9 mouse cellular contexts compared by ENCODE assay signal in genomic region chr11:121808204-121808852, GRCm38 (mm10). TPM values are rescaled to one million over a fixed set of nuclear protein-coding genes. Genes with fewer than 3 reads are reported as not detected.
A peak's percentile ranks its signal among the peaks of the same experiment; 100 is the strongest.
DNase-seq lines count a peak whose midpoint lies in the region; ATAC-seq and TF ChIP-seq lines count a peak whose summit lies in the region.
"Had no signal": no experiment of that assay in that cellular context is flagged by ENCODE, and none has a peak within 500 bp of the region (broad histone marks: within the 10 kb centered on the region; RNA-seq: fewer than 3 reads in every experiment).

No protein-coding gene starts in this region.

- TF ChIP-seq POLR2A in heart, adult 2 months (IDR thresholded peaks at IDR 0.05; ENCODE audit: insufficient read depth, low read depth, low read length) = no peak

- H3K36me3 ChIP-seq in embryonic facial prominence, embryonic 10.5 days (replicated peaks) = no peaks in the 10 kb centered on the region
- H3K36me3 ChIP-seq in heart, adult 2 months (ENCODE audit: control insufficient read depth, insufficient read depth, low read length) = no peaks in the 10 kb centered on the region
- H3K36me3 ChIP-seq in limb, embryonic 12.5 days = no peaks in the 10 kb centered on the region
- no peaks in the 10 kb centered on the region for H3K36me3 ChIP-seq in stomach, embryonic 16.5 days (ENCODE audit: control insufficient read depth, insufficient read depth, low read length)
- H3K36me3 ChIP-seq: embryonic facial prominence, embryonic 15.5 days had no signal

- no peaks in the 10 kb centered on the region for H3K27me3 ChIP-seq in embryonic facial prominence, embryonic 10.5 days (replicated peaks; ENCODE audit: low read depth, poor library complexity, severe bottlenecking)
- H3K27me3 ChIP-seq in heart, adult 2 months (ENCODE audit: control insufficient read depth, insufficient read depth, low read length) = no peaks in the 10 kb centered on the region
- no peaks in the 10 kb centered on the region; the same call in 1 of the 2 replicates for H3K27me3 ChIP-seq in limb, embryonic 12.5 days
- H3K27me3 ChIP-seq in stomach, embryonic 16.5 days (ENCODE audit: control insufficient read depth, insufficient read depth, low read length) = no peaks in the 10 kb centered on the region
- H3K27me3 ChIP-seq: embryonic facial prominence, embryonic 15.5 days had no signal

- peak; percentile 78; the same call in 1 of the 2 replicates for TF ChIP-seq EP300 in heart, adult 2 months (IDR thresholded peaks at IDR 0.05; ENCODE audit: insufficient read depth, low read depth, low read length)

- H3K27ac ChIP-seq in embryonic facial prominence, embryonic 10.5 days (replicated peaks) = no peak overlapping the region
- H3K27ac ChIP-seq in heart, adult 2 months = no peak overlapping the region
- H3K27ac ChIP-seq in limb, embryonic 12.5 days = no peak overlapping the region
- H3K27ac ChIP-seq in stomach, embryonic 16.5 days (ENCODE audit: low read length) = no peak overlapping the region
- H3K27ac ChIP-seq: embryonic facial prominence, embryonic 15.5 days had no signal

- no peaks in the 10 kb centered on the region for H3K79me2 ChIP-seq in heart, adult 2 months (replicated peaks; ENCODE audit: control insufficient read depth, insufficient read depth, low read length)

- H3K4me1 ChIP-seq in embryonic facial prominence, embryonic 10.5 days = peaks cover 4% of the 10 kb centered on the region; the same call in 1 of the 2 replicates
- H3K4me1 ChIP-seq in heart, adult 2 months (ENCODE audit: control insufficient read depth, insufficient read depth, low read length) = no peaks in the 10 kb centered on the region; the same call in 1 of the 2 replicates
- H3K4me1 ChIP-seq in limb, embryonic 12.5 days (replicated peaks) = no peaks in the 10 kb centered on the region
- no peaks in the 10 kb centered on the region for H3K4me1 ChIP-seq in stomach, embryonic 16.5 days (ENCODE audit: control insufficient read depth, insufficient read depth, low read length)

- 8% methylated on average over 4 of the region's 4 CpGs for WGBS in embryonic facial prominence, embryonic 10.5 days
- WGBS in heart, adult 2 months = 3% methylated on average over 4 of the region's 4 CpGs
- 5% methylated on average over 4 of the region's 4 CpGs for WGBS in limb, embryonic 12.5 days
- WGBS in stomach, embryonic 16.5 days = 5% methylated on average over 4 of the region's 4 CpGs

- no peaks in the 10 kb centered on the region for H3K9me3 ChIP-seq in embryonic facial prominence, embryonic 10.5 days
- no peaks in the 10 kb centered on the region for H3K9me3 ChIP-seq in limb, embryonic 12.5 days
- H3K9me3 ChIP-seq in stomach, embryonic 16.5 days (replicated peaks; ENCODE audit: control insufficient read depth, low read length) = no peaks in the 10 kb centered on the region
- H3K9me3 ChIP-seq: embryonic facial prominence, embryonic 15.5 days had no signal

- DNase-seq in B cell, adult 2 months = peak; percentile 79 to 80
- DNase-seq in adrenal gland, postnatal 14 days = peak; percentile 88
- DNase-seq in embryonic facial prominence, embryonic 10.5 days (ENCODE audit: low spot score) = peak; percentile 78
- peak; percentile 79 to 86 for DNase-seq in heart, adult 2 months
- peak; percentile 87 for DNase-seq in kidney, adult 9 months
- DNase-seq in naive thymus-derived CD4-positive, alpha-beta T cell, adult 2 months (ENCODE audit: low read depth) = peak; percentile 89

- intact Hi-C loops in heart, adult 2 months (cut with DNase I) = loop anchor here (1.0 to 5.0 kb wide), 4 partner anchors 71 to 332 kb away; no protein-coding TSS in a partner anchor

- peak; percentile 94 for TF ChIP-seq CTCF in heart, adult 2 months (IDR thresholded peaks at IDR 0.05)

- H3K4me3 ChIP-seq in embryonic facial prominence, embryonic 10.5 days = no peak overlapping the region
- no peak overlapping the region for H3K4me3 ChIP-seq in heart, adult 2 months
- H3K4me3 ChIP-seq in limb, embryonic 12.5 days (replicated peaks) = no peak overlapping the region
- H3K4me3 ChIP-seq in stomach, embryonic 16.5 days (replicated peaks; ENCODE audit: low read length) = no peak overlapping the region
- H3K4me3 ChIP-seq: embryonic facial prominence, embryonic 15.5 days had no signal

- no peak overlapping the region for H3K9ac ChIP-seq in heart, adult 2 months (ENCODE audit: low read depth, low read length)
- no peak overlapping the region for H3K9ac ChIP-seq in limb, embryonic 12.5 days (replicated peaks)
- no peak overlapping the region for H3K9ac ChIP-seq in stomach, embryonic 16.5 days (ENCODE audit: low read length)
- H3K9ac ChIP-seq: embryonic facial prominence, embryonic 15.5 days had no signal

- H3K4me2 ChIP-seq in limb, embryonic 12.5 days = no peak overlapping the region
- no peak overlapping the region for H3K4me2 ChIP-seq in stomach, embryonic 16.5 days (ENCODE audit: low read depth, low read length)
- H3K4me2 ChIP-seq: embryonic facial prominence, embryonic 15.5 days had no signal

- ATAC-seq in limb, embryonic 12.5 days (ENCODE audit: insufficient number of reproducible peaks, insufficient read depth, low FRiP score, low TSS enrichment, low read depth) = peak; percentile 71; the same call in 1 of the 2 replicates
- ATAC-seq in stomach, embryonic 16.5 days (ENCODE audit: insufficient read depth, low FRiP score) = peak; percentile 59

RNA-seq across cellular contexts. Expression of gene Ptchd3, which starts 21.7 kb away (rescaled TPM):
- not detected in 2 replicates for total RNA-seq in adrenal gland, postnatal 14 days (2021)
- not detected in 2 replicates for polyA plus RNA-seq in embryonic facial prominence, embryonic 10.5 days (2016; fragmentation: Nextera tagmentation; extraction: Ambion mirVana)
- under 1 TPM; 0.18 to 0.21 TPM for total RNA-seq in heart, adult 2 months (2021)
- 0.12 and 0.31 TPM in 2 replicates for polyA plus RNA-seq in heart, adult 2 months (2012; rRNA removed)
- polyA plus RNA-seq in limb, embryonic 12.5 days (2016; fragmentation: Nextera tagmentation; extraction: Ambion mirVana) = not detected in 2 replicates
- not detected in 2 replicates for polyA plus RNA-seq in stomach, embryonic 16.5 days (2015; fragmentation: Nextera tagmentation; extraction: Ambion mirVana)
